In the genomic region with DNA sequence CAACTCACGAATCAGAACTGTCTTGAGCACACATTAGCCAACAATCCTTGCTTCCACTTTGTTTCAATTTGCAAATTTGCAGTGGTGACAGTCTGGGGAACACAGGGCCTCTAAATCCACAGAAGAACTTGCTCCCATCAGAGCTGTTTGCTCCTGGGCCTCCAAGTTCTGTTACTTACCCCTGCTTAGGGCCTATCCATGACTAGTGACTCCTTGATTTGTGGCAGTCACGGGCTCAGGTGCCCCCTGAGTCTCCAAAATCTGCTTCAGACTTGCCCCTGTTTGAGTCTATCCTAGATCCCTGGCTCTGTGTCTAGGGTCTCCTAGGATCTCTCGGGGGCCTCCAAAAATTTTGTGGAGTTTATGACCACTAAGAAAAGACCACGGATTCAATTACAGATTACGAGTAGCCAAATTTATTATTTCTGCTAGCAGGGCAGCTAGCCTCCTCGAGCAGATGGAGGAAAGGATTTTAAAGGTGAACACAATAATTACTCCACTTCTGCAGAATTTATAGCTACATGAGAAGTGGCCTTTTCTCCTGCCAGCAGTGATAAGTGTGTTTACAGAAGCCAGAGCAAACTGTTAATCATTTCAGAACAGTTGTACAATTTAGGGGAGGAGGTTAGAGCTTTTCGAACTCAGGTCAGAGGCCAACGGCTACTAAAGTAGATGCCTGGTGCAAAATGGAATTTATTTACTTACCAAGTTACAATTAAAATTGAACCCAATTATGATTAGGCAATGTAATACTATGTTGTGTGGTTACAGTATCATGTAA, we compare ENCODE assay signal across 19 mouse cellular contexts. TPM values are rescaled to one million over a fixed set of nuclear protein-coding genes. Genes with fewer than 3 reads are reported as not detected.
DNase-seq lines count a peak whose midpoint lies in the region; ATAC-seq lines count a peak whose summit lies in the region.
"Had no signal": no experiment of that assay in that cellular context is flagged by ENCODE, and none has a peak within 500 bp of the region (broad histone marks: within the 10 kb centered on the region; RNA-seq: fewer than 3 reads in every experiment).

No protein-coding gene starts in this region.

- no peaks in the 10 kb centered on the region for H3K27me3 ChIP-seq in forebrain, embryonic 11.5 days (ENCODE audit: control insufficient read depth, insufficient read depth, low read length)
- H3K27me3 ChIP-seq in forebrain, embryonic 12.5 days: no peaks in the 10 kb centered on the region
- no peaks in the 10 kb centered on the region for H3K27me3 ChIP-seq in liver, embryonic 12.5 days (replicated peaks)
- no peaks in the 10 kb centered on the region for H3K27me3 ChIP-seq in liver, embryonic 11.5 days (replicated peaks; ENCODE audit: control insufficient read depth, insufficient read depth, low read length)
- H3K27me3 ChIP-seq: limb, embryonic 15.5 days had no signal

- no peak overlapping the region for H3K4me2 ChIP-seq in forebrain, embryonic 11.5 days (ENCODE audit: low read depth, low read length, severe bottlenecking)
- H3K4me2 ChIP-seq in forebrain, embryonic 12.5 days: no peak overlapping the region
- no peak overlapping the region for H3K4me2 ChIP-seq in liver, embryonic 12.5 days
- H3K4me2 ChIP-seq in liver, embryonic 11.5 days: no peak overlapping the region
- H3K4me2 ChIP-seq: limb, embryonic 15.5 days had no signal

- no peak overlapping the region for H3K27ac ChIP-seq in forebrain, embryonic 11.5 days (ENCODE audit: low read depth, low read length)
- no peak overlapping the region for H3K27ac ChIP-seq in forebrain, embryonic 12.5 days
- peak overlapping the region; percentile 48; the same call in 1 of the 2 replicates for H3K27ac ChIP-seq in liver, embryonic 12.5 days
- H3K27ac ChIP-seq in liver, embryonic 11.5 days (ENCODE audit: low read depth, low read length): no peak overlapping the region; the same call in 1 of the 2 replicates
- H3K27ac ChIP-seq: forebrain, embryonic 10.5 days; hindbrain, postnatal 0 days; layer of hippocampus, adult 2 months; limb, embryonic 15.5 days had no signal

- H3K36me3 ChIP-seq in forebrain, embryonic 11.5 days (ENCODE audit: control insufficient read depth, insufficient read depth, low read length): no peaks in the 10 kb centered on the region
- no peaks in the 10 kb centered on the region for H3K36me3 ChIP-seq in forebrain, embryonic 12.5 days (replicated peaks)
- no peaks in the 10 kb centered on the region for H3K36me3 ChIP-seq in liver, embryonic 12.5 days
- H3K36me3 ChIP-seq in liver, embryonic 11.5 days (ENCODE audit: control insufficient read depth, insufficient read depth, low read length): no peaks in the 10 kb centered on the region
- H3K36me3 ChIP-seq: forebrain, embryonic 10.5 days; limb, embryonic 15.5 days had no signal

- H3K9me3 ChIP-seq in forebrain, embryonic 11.5 days (ENCODE audit: control insufficient read depth, low read length): no peaks in the 10 kb centered on the region
- no peaks in the 10 kb centered on the region for H3K9me3 ChIP-seq in forebrain, embryonic 12.5 days
- H3K9me3 ChIP-seq in liver, embryonic 12.5 days (replicated peaks): no peaks in the 10 kb centered on the region
- no peaks in the 10 kb centered on the region for H3K9me3 ChIP-seq in liver, embryonic 11.5 days (ENCODE audit: control insufficient read depth, low read length)
- H3K9me3 ChIP-seq: forebrain, embryonic 10.5 days; limb, embryonic 15.5 days had no signal

- WGBS in forebrain, embryonic 11.5 days: 85% methylated on average over 8 of the region's 8 CpGs
- WGBS in forebrain, embryonic 12.5 days: 86% methylated on average over 8 of the region's 8 CpGs
- 54% methylated on average over 8 of the region's 8 CpGs for WGBS in liver, embryonic 12.5 days (ENCODE audit: insufficient replicate concordance)
- 59% methylated on average over 8 of the region's 8 CpGs for WGBS in liver, embryonic 11.5 days

- no peak overlapping the region for H3K4me3 ChIP-seq in forebrain, embryonic 11.5 days (ENCODE audit: low read depth, low read length)
- no peak overlapping the region for H3K4me3 ChIP-seq in forebrain, embryonic 12.5 days (replicated peaks)
- H3K4me3 ChIP-seq in liver, embryonic 12.5 days: no peak overlapping the region
- no peak overlapping the region for H3K4me3 ChIP-seq in liver, embryonic 11.5 days (ENCODE audit: low read depth, low read length)
- H3K4me3 ChIP-seq: forebrain, embryonic 10.5 days; layer of hippocampus, adult 2 months; limb, embryonic 15.5 days had no signal

- peak; percentile 5 for DNase-seq in forebrain, embryonic 11.5 days (ENCODE audit: low spot score)
- DNase-seq in liver, embryonic 11.5 days (ENCODE audit: low spot score): no peak
- DNase-seq in kidney, postnatal 25 days: peak; percentile 49 to 54
- peak; percentile 12 for DNase-seq in mesoderm, embryonic 11.5 days (ENCODE audit: low read depth, low spot score)
- DNase-seq in frontal cortex, adult 2 months (ENCODE audit: extremely low spot score in 1 of 2, low spot score in 1 of 2): no peak
- no peak for DNase-seq in ovary, postnatal 36 days (ENCODE audit: low spot score)
- DNase-seq: adrenal gland, adult 2 months; cerebellum, adult 2 months; cerebellum, postnatal 36 days; gastrocnemius, postnatal 25 days; retina, postnatal 1 day had no signal

- H3K9ac ChIP-seq in forebrain, embryonic 11.5 days (ENCODE audit: low read length): no peak overlapping the region
- no peak overlapping the region for H3K9ac ChIP-seq in forebrain, embryonic 12.5 days
- H3K9ac ChIP-seq in liver, embryonic 12.5 days: no peak overlapping the region
- H3K9ac ChIP-seq in liver, embryonic 11.5 days (ENCODE audit: low read depth, low read length): no peak overlapping the region
- H3K9ac ChIP-seq: limb, embryonic 15.5 days had no signal

- H3K4me1 ChIP-seq in forebrain, embryonic 11.5 days (replicated peaks; ENCODE audit: control insufficient read depth, insufficient read depth, low read length): no peaks in the 10 kb centered on the region
- no peaks in the 10 kb centered on the region for H3K4me1 ChIP-seq in forebrain, embryonic 12.5 days
- 0 out of 2 replicates have a peak, but pooled peaks cover 3% of the 10 kb centered on the region for H3K4me1 ChIP-seq in liver, embryonic 12.5 days
- H3K4me1 ChIP-seq in liver, embryonic 11.5 days (replicated peaks; ENCODE audit: control insufficient read depth, insufficient read depth, low read length): no peaks in the 10 kb centered on the region
- H3K4me1 ChIP-seq: forebrain, embryonic 10.5 days; limb, embryonic 15.5 days had no signal

- ATAC-seq in forebrain, embryonic 11.5 days (replicated peaks; ENCODE audit: low FRiP score): no peak
- no peak for ATAC-seq in forebrain, embryonic 12.5 days (ENCODE audit: low FRiP score)
- 0 out of 2 replicates have a peak, but pooled peaks have one; percentile 42 for ATAC-seq in liver, embryonic 12.5 days
- ATAC-seq in liver, embryonic 11.5 days (replicated peaks; ENCODE audit: low FRiP score): no peak
- ATAC-seq: hindbrain, postnatal 0 days had no signal

RNA-seq across cellular contexts. Expression of a gene that starts 14.3 kb away (rescaled TPM):
- polyA plus RNA-seq in forebrain, embryonic 11.5 days (2014; fragmentation: Nextera tagmentation; extraction: Ambion mirVana): not detected in 2 replicates
- not detected in 2 replicates for polyA plus RNA-seq in forebrain, embryonic 12.5 days (2016; fragmentation: Nextera tagmentation; extraction: Ambion mirVana)
- polyA plus RNA-seq in liver, embryonic 12.5 days (2016; fragmentation: Nextera tagmentation; extraction: Ambion mirVana): 0.11 and 0.13 TPM in 2 replicates
- polyA plus RNA-seq in liver, embryonic 11.5 days (2014; fragmentation: Nextera tagmentation; extraction: Ambion mirVana): 0.12 and 0.25 TPM in 2 replicates
- polyA plus RNA-seq in frontal cortex, adult 2 months (2012; rRNA removed): 0.04 and 0.11 TPM in 2 replicates
- polyA plus RNA-seq: forebrain, embryonic 10.5 days; hindbrain, postnatal 0 days; midbrain, postnatal 0 days had no signal

RNA-seq across cellular contexts. Expression of a gene that starts 24.7 kb away (rescaled TPM):
- polyA plus RNA-seq in forebrain, embryonic 11.5 days (2014; fragmentation: Nextera tagmentation; extraction: Ambion mirVana): not detected in 2 replicates
- polyA plus RNA-seq in forebrain, embryonic 12.5 days (2016; fragmentation: Nextera tagmentation; extraction: Ambion mirVana): not detected in 2 replicates
- polyA plus RNA-seq in liver, embryonic 12.5 days (2016; fragmentation: Nextera tagmentation; extraction: Ambion mirVana): not detected in 2 replicates
- polyA plus RNA-seq in liver, embryonic 11.5 days (2014; fragmentation: Nextera tagmentation; extraction: Ambion mirVana): not detected in 2 replicates
- polyA plus RNA-seq in frontal cortex, adult 2 months (2012; rRNA removed): 0.28 and 1.0 TPM in 2 replicates
- polyA plus RNA-seq: forebrain, embryonic 10.5 days had no signal

RNA-seq across cellular contexts. Expression of a gene that starts 40.1 kb away (rescaled TPM):
- not detected in 2 replicates for polyA plus RNA-seq in forebrain, embryonic 11.5 days (2014; fragmentation: Nextera tagmentation; extraction: Ambion mirVana)
- not detected in 2 replicates for polyA plus RNA-seq in forebrain, embryonic 12.5 days (2016; fragmentation: Nextera tagmentation; extraction: Ambion mirVana)
- polyA plus RNA-seq in liver, embryonic 12.5 days (2016; fragmentation: Nextera tagmentation; extraction: Ambion mirVana): not detected in 2 replicates
- polyA plus RNA-seq in liver, embryonic 11.5 days (2014; fragmentation: Nextera tagmentation; extraction: Ambion mirVana): not detected in 2 replicates
- 0.10 TPM in 1 of 2 replicates, not detected in the other for polyA plus RNA-seq in frontal cortex, adult 2 months (2012; rRNA removed)
- polyA plus RNA-seq: adrenal gland, adult 2 months; forebrain, embryonic 10.5 days; heart, embryonic 16.5 days; hindbrain, postnatal 0 days; midbrain, postnatal 0 days had no signal

RNA-seq across cellular contexts. Expression of a gene that starts 46.5 kb away (rescaled TPM):
- polyA plus RNA-seq in forebrain, embryonic 11.5 days (2014; fragmentation: Nextera tagmentation; extraction: Ambion mirVana): not detected in 2 replicates
- not detected in 2 replicates for polyA plus RNA-seq in forebrain, embryonic 12.5 days (2016; fragmentation: Nextera tagmentation; extraction: Ambion mirVana)
- polyA plus RNA-seq in liver, embryonic 12.5 days (2016; fragmentation: Nextera tagmentation; extraction: Ambion mirVana): not detected in 2 replicates
- not detected in 2 replicates for polyA plus RNA-seq in liver, embryonic 11.5 days (2014; fragmentation: Nextera tagmentation; extraction: Ambion mirVana)
- polyA plus RNA-seq in frontal cortex, adult 2 months (2012; rRNA removed): not detected in 2 replicates
- polyA plus RNA-seq: adrenal gland, adult 2 months; cerebellum, adult 2 months; forebrain, embryonic 10.5 days; heart, embryonic 16.5 days; hindbrain, postnatal 0 days; limb, embryonic 15.5 days; midbrain, postnatal 0 days had no signal

Comparison
In these comparisons a context has a peak if more than half of its experiments do, and no peak if none do; other contexts are left out.
1. DNase-seq: peak in forebrain, embryonic 11.5 days (single experiment), kidney, postnatal 25 days (2 of 2) and mesoderm, embryonic 11.5 days (single experiment); none in liver, embryonic 11.5 days (single experiment), frontal cortex, adult 2 months (0 of 2) and ovary, postnatal 36 days (single experiment).